In the genomic region with DNA sequence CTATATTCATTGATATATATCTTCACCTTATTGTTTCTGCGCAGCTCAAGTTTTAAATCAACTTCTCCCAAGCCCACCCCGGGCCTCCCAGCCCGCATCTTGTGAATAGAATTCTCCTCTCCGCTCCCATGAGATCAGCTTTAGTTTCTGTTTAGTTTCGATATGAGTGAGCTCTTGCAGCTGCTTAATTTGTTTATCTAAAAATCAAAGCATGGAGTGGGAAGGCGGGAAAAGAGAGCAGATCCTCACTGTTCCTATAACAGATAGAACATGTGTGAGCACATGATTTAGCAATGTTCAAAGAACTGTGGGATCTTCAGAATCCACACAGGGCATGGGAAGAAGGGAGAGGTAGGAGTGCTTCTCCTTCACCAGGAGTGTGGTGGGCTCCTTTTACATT, we compare ENCODE assay signal across 20 mouse cellular contexts.
DNase-seq lines count a peak whose midpoint lies in the region; ATAC-seq and TF ChIP-seq lines count a peak whose summit lies in the region.
"Had no signal": no experiment of that assay in that cellular context is flagged by ENCODE, and none has a peak within 500 bp of the region (broad histone marks: within the 10 kb centered on the region; RNA-seq: fewer than 3 reads in every experiment).

No protein-coding gene starts in this region.

- no peak for ATAC-seq in embryonic facial prominence, embryonic 14.5 days (ENCODE audit: low read depth)
- ATAC-seq in lung, embryonic 14.5 days (ENCODE audit: insufficient read depth): peak; percentile 56; the same call in 1 of the 2 replicates
- ATAC-seq in stomach, postnatal 0 days (ENCODE audit: low FRiP score, low TSS enrichment): no peak
- no peak for ATAC-seq in inflammation-experienced regulatory T-cells, adult 6 months
- ATAC-seq: CD4-positive, CD25-positive, alpha-beta regulatory T cell, adult 4 months; forebrain, embryonic 13.5 days; forebrain, postnatal 0 days had no signal

- peak; percentile 20 for DNase-seq in embryonic facial prominence, embryonic 14.5 days (ENCODE audit: low spot score)
- DNase-seq in embryonic facial prominence, embryonic 10.5 days (ENCODE audit: low spot score): no peak
- DNase-seq in lung, embryonic 14.5 days: peak; percentile 60
- DNase-seq in lung, postnatal 4 days: no peak
- DNase-seq in lung, postnatal 36 days: peak; percentile 8
- DNase-seq in lung, postnatal 10 days: no peak
- no peak for DNase-seq in stomach, postnatal 0 days (ENCODE audit: low spot score)
- DNase-seq: adrenal gland, postnatal 10 days; B cell, adult 2 months; cerebellum, adult 11 months; cerebellum, adult 8-10 months; cerebellum, postnatal 14 days; forebrain, postnatal 0 days; gastrocnemius, postnatal 36 days; heart, postnatal 36 days had no signal

- H3K27me3 ChIP-seq in embryonic facial prominence, embryonic 14.5 days (replicated peaks; ENCODE audit: control insufficient read depth, insufficient read depth, low read length): no peaks in the 10 kb centered on the region
- H3K27me3 ChIP-seq in embryonic facial prominence, embryonic 10.5 days (replicated peaks; ENCODE audit: low read depth, poor library complexity, severe bottlenecking): no peaks in the 10 kb centered on the region
- H3K27me3 ChIP-seq in lung, embryonic 14.5 days (ENCODE audit: insufficient read depth, low read length): no peaks in the 10 kb centered on the region
- no peaks in the 10 kb centered on the region for H3K27me3 ChIP-seq in stomach, postnatal 0 days (ENCODE audit: control insufficient read depth, insufficient read depth, low read length)
- H3K27me3 ChIP-seq: embryonic facial prominence, embryonic 13.5 days; forebrain, embryonic 13.5 days; heart, embryonic 13.5 days had no signal

- no peaks in the 10 kb centered on the region for H3K4me1 ChIP-seq in embryonic facial prominence, embryonic 14.5 days (ENCODE audit: control insufficient read depth, insufficient read depth, low read length)
- no peaks in the 10 kb centered on the region for H3K4me1 ChIP-seq in embryonic facial prominence, embryonic 10.5 days
- H3K4me1 ChIP-seq in lung, embryonic 14.5 days (ENCODE audit: insufficient read depth): no peaks in the 10 kb centered on the region
- H3K4me1 ChIP-seq in stomach, postnatal 0 days (replicated peaks; ENCODE audit: control insufficient read depth, insufficient read depth): no peaks in the 10 kb centered on the region
- H3K4me1 ChIP-seq: embryonic facial prominence, embryonic 13.5 days; forebrain, embryonic 13.5 days; heart, embryonic 13.5 days had no signal

- no peak overlapping the region for H3K4me3 ChIP-seq in embryonic facial prominence, embryonic 14.5 days (ENCODE audit: low read depth, low read length)
- no peak overlapping the region for H3K4me3 ChIP-seq in embryonic facial prominence, embryonic 10.5 days
- H3K4me3 ChIP-seq in lung, embryonic 14.5 days (ENCODE audit: low read depth, low read length): no peak overlapping the region
- no peak overlapping the region; the same call in 1 of the 2 replicates for H3K4me3 ChIP-seq in stomach, postnatal 0 days (ENCODE audit: low read depth, low read length)
- H3K4me3 ChIP-seq: embryonic facial prominence, embryonic 13.5 days; forebrain, embryonic 13.5 days; heart, embryonic 13.5 days had no signal

- H3K36me3 ChIP-seq in embryonic facial prominence, embryonic 14.5 days (ENCODE audit: control insufficient read depth, insufficient read depth, low read length): no peaks in the 10 kb centered on the region
- no peaks in the 10 kb centered on the region for H3K36me3 ChIP-seq in embryonic facial prominence, embryonic 10.5 days (replicated peaks)
- H3K36me3 ChIP-seq in lung, embryonic 14.5 days (ENCODE audit: insufficient read depth): no peaks in the 10 kb centered on the region
- no peaks in the 10 kb centered on the region for H3K36me3 ChIP-seq in stomach, postnatal 0 days (ENCODE audit: control insufficient read depth, insufficient read depth, low read length)
- H3K36me3 ChIP-seq: embryonic facial prominence, embryonic 13.5 days; heart, embryonic 13.5 days had no signal

- no peak overlapping the region for H3K27ac ChIP-seq in embryonic facial prominence, embryonic 14.5 days (replicated peaks; ENCODE audit: low read depth, low read length)
- H3K27ac ChIP-seq in embryonic facial prominence, embryonic 10.5 days (replicated peaks): no peak overlapping the region
- no peak overlapping the region for H3K27ac ChIP-seq in lung, embryonic 14.5 days (ENCODE audit: low read depth)
- no peak overlapping the region for H3K27ac ChIP-seq in stomach, postnatal 0 days (replicated peaks)
- H3K27ac ChIP-seq: embryonic facial prominence, embryonic 13.5 days; forebrain, embryonic 13.5 days; heart, embryonic 13.5 days had no signal

- H3K9me3 ChIP-seq in embryonic facial prominence, embryonic 14.5 days (ENCODE audit: control insufficient read depth, low read length): no peaks in the 10 kb centered on the region
- H3K9me3 ChIP-seq in embryonic facial prominence, embryonic 10.5 days: no peaks in the 10 kb centered on the region
- H3K9me3 ChIP-seq in lung, embryonic 14.5 days (ENCODE audit: low read depth, low read length): no peaks in the 10 kb centered on the region
- H3K9me3 ChIP-seq in stomach, postnatal 0 days (ENCODE audit: control insufficient read depth, low read length): no peaks in the 10 kb centered on the region
- H3K9me3 ChIP-seq: embryonic facial prominence, embryonic 13.5 days; forebrain, embryonic 13.5 days; heart, embryonic 13.5 days had no signal

- H3K9ac ChIP-seq in embryonic facial prominence, embryonic 14.5 days (ENCODE audit: low read depth, low read length): no peak overlapping the region
- H3K9ac ChIP-seq in lung, embryonic 14.5 days: no peak overlapping the region
- no peak overlapping the region for H3K9ac ChIP-seq in stomach, postnatal 0 days (ENCODE audit: low read length)
- H3K9ac ChIP-seq: embryonic facial prominence, embryonic 13.5 days; forebrain, embryonic 13.5 days; forebrain, postnatal 0 days; heart, embryonic 13.5 days had no signal

- TF ChIP-seq EP300 in stomach, postnatal 0 days (optimal IDR thresholded peaks at IDR 0.05): no peak

- 63% methylated on average over 6 of the region's 6 CpGs for WGBS in embryonic facial prominence, embryonic 14.5 days
- 87% methylated on average over 6 of the region's 6 CpGs for WGBS in embryonic facial prominence, embryonic 10.5 days
- WGBS in lung, embryonic 14.5 days: 44% methylated on average over 6 of the region's 6 CpGs
- WGBS in stomach, postnatal 0 days: 37% methylated on average over 6 of the region's 6 CpGs

- TF ChIP-seq CTCF in lung, embryonic 14.5 days (IDR thresholded peaks at IDR 0.05; ENCODE audit: low read depth): no peak
- no peak for TF ChIP-seq CTCF in stomach, postnatal 0 days (IDR thresholded peaks at IDR 0.05; ENCODE audit: low read depth)

- no peak overlapping the region for H3K4me2 ChIP-seq in embryonic facial prominence, embryonic 14.5 days (ENCODE audit: low read depth, low read length)
- H3K4me2 ChIP-seq in lung, embryonic 14.5 days: no peak overlapping the region
- peak overlapping the region; percentile 23; the same call in 1 of the 2 replicates for H3K4me2 ChIP-seq in stomach, postnatal 0 days (replicated peaks; ENCODE audit: low read depth)
- H3K4me2 ChIP-seq: embryonic facial prominence, embryonic 13.5 days; forebrain, embryonic 13.5 days; heart, embryonic 13.5 days had no signal

Comparison
In these comparisons a context has a peak if more than half of its experiments do, and no peak if none do; other contexts are left out.
1. DNase-seq: peak in embryonic facial prominence, embryonic 14.5 days (single experiment), lung, embryonic 14.5 days (single experiment) and lung, postnatal 36 days (single experiment); none in embryonic facial prominence, embryonic 10.5 days (single experiment), lung, postnatal 4 days (0 of 2), lung, postnatal 10 days (single experiment) and stomach, postnatal 0 days (single experiment).